Mouse (Mus musculus): ENCODE measurements at regions not wholly inside any gene's neighbourhood (a gene's known extent, or its start where the extent isn't known, plus 50 kb on each side); places are given as distances from the start of the nearest gene placed in this dataset.

DNA sequence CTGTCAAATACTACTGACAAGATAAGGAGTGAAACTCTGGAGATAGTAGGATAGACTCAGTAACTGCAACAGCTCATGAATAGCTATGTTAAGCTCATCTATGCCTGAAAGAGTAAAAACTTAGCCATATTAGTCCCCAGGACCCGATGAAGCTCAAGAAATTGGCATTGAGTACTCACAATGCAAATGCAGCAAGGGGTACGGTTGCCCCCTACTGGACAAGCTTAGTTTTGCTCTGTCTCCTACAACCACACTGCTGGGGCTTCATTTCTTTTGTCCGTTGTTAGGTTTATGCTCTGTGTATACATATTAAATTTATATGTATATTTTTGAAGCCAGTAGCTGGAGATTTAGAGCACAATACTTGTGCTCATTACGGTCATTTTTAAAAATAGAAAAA lies 74.4 kb upstream of the Mup5 start:
- peak; percentile 10 for DNase-seq

GRCm38 (mm10) chr4:61902136-61902535 lies 67.1 kb upstream of the Mup5 start:
- DNase-seq: no peak

DNA sequence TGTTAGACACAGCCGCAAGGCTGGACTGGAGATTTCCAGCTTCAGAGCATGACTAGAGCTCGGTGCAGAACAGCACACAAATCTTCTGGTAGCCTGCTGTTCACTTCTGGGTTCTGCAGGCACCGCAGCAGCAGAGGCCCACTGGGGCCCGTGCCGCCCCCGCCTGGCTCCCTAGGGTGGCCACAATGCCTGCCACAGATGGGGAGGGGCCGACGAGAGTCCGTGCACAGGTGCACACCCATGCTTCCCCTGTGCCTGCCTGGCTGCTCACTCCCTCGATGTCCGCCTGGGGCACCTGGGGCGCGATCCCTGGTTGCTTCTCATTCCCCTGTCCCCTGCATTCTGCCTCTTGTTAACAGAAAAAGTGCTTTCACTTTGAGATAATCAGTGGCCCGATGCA lies 63.2 kb upstream of the Mup5 start:
- DNase-seq: no peak

- DNase-seq: peak; percentile 5
Measured at GRCm38 (mm10) chr4:61897176-61897575, 62.1 kb upstream of the Mup5 start.
